8 mouse cellular contexts compared by ENCODE assay signal in genomic region chr17:24551050-24551444, GRCm38 (mm10). TPM values are rescaled to one million over a fixed set of nuclear protein-coding genes. Genes with fewer than 3 reads are reported as not detected.
DNase-seq lines count a peak whose midpoint lies in the region; ATAC-seq and TF ChIP-seq lines count a peak whose summit lies in the region.

No protein-coding gene starts in this region.

- TF ChIP-seq POLR2A in liver, adult 2 months (IDR thresholded peaks at IDR 0.05; ENCODE audit: extremely low read depth, insufficient read depth, low read length) = no peak
- TF ChIP-seq POLR2A in myocyte (IDR thresholded peaks at IDR 0.05; ENCODE audit: insufficient read length, low read depth) = no peak

- WGBS in liver, adult 2 months = 72% methylated on average over 3 of the region's 3 CpGs
- 47% methylated on average over 3 of the region's 3 CpGs for WGBS in embryonic facial prominence, embryonic 15.5 days
- 56% methylated on average over 3 of the region's 3 CpGs for WGBS in intestine, embryonic 14.5 days

- peak overlapping the region; percentile 66 for H3K4me2 ChIP-seq in embryonic facial prominence, embryonic 15.5 days (replicated peaks)
- H3K4me2 ChIP-seq in intestine, embryonic 14.5 days (ENCODE audit: low read length) = peak overlapping the region; percentile 79
- H3K4me2 ChIP-seq in myocyte (ENCODE audit: low read depth) = peak overlapping the region; percentile 91

- H3K4me1 ChIP-seq in liver, adult 2 months (ENCODE audit: control insufficient read depth, insufficient read depth, low read length) = peaks cover 8% of the 10 kb centered on the region
- H3K4me1 ChIP-seq in embryonic facial prominence, embryonic 15.5 days = peaks cover 31% of the 10 kb centered on the region
- H3K4me1 ChIP-seq in intestine, embryonic 14.5 days (replicated peaks; ENCODE audit: control insufficient read depth, insufficient read depth, low read length) = peaks cover 27% of the 10 kb centered on the region; the same call in 1 of the 2 replicates

- H3K36me3 ChIP-seq in liver, adult 2 months (ENCODE audit: control insufficient read depth, insufficient read depth, low read length) = no peaks in the 10 kb centered on the region
- H3K36me3 ChIP-seq in embryonic facial prominence, embryonic 15.5 days = no peaks in the 10 kb centered on the region
- 0 out of 2 replicates have a peak, but pooled peaks cover 5% of the 10 kb centered on the region for H3K36me3 ChIP-seq in intestine, embryonic 14.5 days (ENCODE audit: control insufficient read depth, insufficient read depth, low read length)
- no peaks in the 10 kb centered on the region for H3K36me3 ChIP-seq in myocyte (ENCODE audit: control insufficient read depth, insufficient read depth)

- DNase-seq in liver, adult 2 months (ENCODE audit: extremely low read depth, low read depth, low spot score) = no peak
- DNase-seq in liver = no peak
- DNase-seq in intestine, embryonic 14.5 days (ENCODE audit: low spot score) = no peak
- DNase-seq in adrenal gland, adult 8-10 months = no peak
- no peak for DNase-seq in adipocyte (ENCODE audit: low spot score)
- no peak for DNase-seq in thymus, adult 18-20 months

- no peaks in the 10 kb centered on the region for H3K9me3 ChIP-seq in embryonic facial prominence, embryonic 15.5 days (replicated peaks)
- no peaks in the 10 kb centered on the region for H3K9me3 ChIP-seq in intestine, embryonic 14.5 days (ENCODE audit: control insufficient read depth, low read length)

- H3K27me3 ChIP-seq in liver, adult 2 months (ENCODE audit: control insufficient read depth, insufficient read depth, low read length) = no peaks in the 10 kb centered on the region
- H3K27me3 ChIP-seq in embryonic facial prominence, embryonic 15.5 days = no peaks in the 10 kb centered on the region; the same call in 1 of the 2 replicates
- no peaks in the 10 kb centered on the region for H3K27me3 ChIP-seq in intestine, embryonic 14.5 days (replicated peaks; ENCODE audit: control insufficient read depth, insufficient read depth, low read length)
- H3K27me3 ChIP-seq in myocyte (ENCODE audit: control insufficient read depth, insufficient read depth, insufficient read length) = no peaks in the 10 kb centered on the region

- H3K9ac ChIP-seq in liver, adult 2 months (ENCODE audit: low read depth, low read length) = peak overlapping the region; percentile 94
- peak overlapping the region; percentile 90 for H3K9ac ChIP-seq in embryonic facial prominence, embryonic 15.5 days
- peak overlapping the region; percentile 89 for H3K9ac ChIP-seq in intestine, embryonic 14.5 days (ENCODE audit: low read length)

- no peak overlapping the region for H3K27ac ChIP-seq in liver, adult 2 months (replicated peaks; ENCODE audit: insufficient read depth, low read depth, low read length)
- peak overlapping the region; percentile 92; the same call in 1 of the 2 replicates for H3K27ac ChIP-seq in embryonic facial prominence, embryonic 15.5 days (replicated peaks)
- peak overlapping the region; percentile 96; the same call in 1 of the 2 replicates for H3K27ac ChIP-seq in intestine, embryonic 14.5 days (ENCODE audit: low read depth)

- no peak overlapping the region for H3K4me3 ChIP-seq in liver, adult 2 months (ENCODE audit: insufficient read depth, low read depth, low read length)
- peak overlapping the region; percentile 74 for H3K4me3 ChIP-seq in embryonic facial prominence, embryonic 15.5 days (replicated peaks)
- H3K4me3 ChIP-seq in intestine, embryonic 14.5 days (ENCODE audit: low read depth, low read length) = peak overlapping the region; percentile 82
- peak overlapping the region; percentile 42 for H3K4me3 ChIP-seq in myocyte

- peak overlapping the region; percentile 76 for H3ac ChIP-seq in myocyte (ENCODE audit: control insufficient read depth, insufficient read length)

- ATAC-seq in embryonic facial prominence, embryonic 15.5 days (ENCODE audit: insufficient number of reproducible peaks, low FRiP score, low TSS enrichment, low read depth) = no peak
- no peak for ATAC-seq in intestine, embryonic 14.5 days (replicated peaks; ENCODE audit: low FRiP score, low TSS enrichment, low read depth)

- peaks cover 32% of the 10 kb centered on the region for H3K79me2 ChIP-seq in liver, adult 2 months (ENCODE audit: control insufficient read depth, insufficient read depth, low read length)
- peaks cover 56% of the 10 kb centered on the region for H3K79me2 ChIP-seq in myocyte (ENCODE audit: control insufficient read depth, insufficient read depth)

- TF ChIP-seq CTCF in liver, adult 2 months (IDR thresholded peaks at IDR 0.05; ENCODE audit: low read depth, low read length) = no peak

TF ChIP-seq in myocyte, 11 proteins besides CTCF, POLR2A, EP300 and RAD21:
- TF ChIP-seq CEBPB (IDR thresholded peaks at IDR 0.05; ENCODE audit: insufficient read depth, poor library complexity, severe bottlenecking) (no peak), TCF3 (IDR thresholded peaks at IDR 0.05; ENCODE audit: insufficient read length, low read depth) (no peak), REST (IDR thresholded peaks at IDR 0.05; ENCODE audit: insufficient read depth, insufficient read length) (no peak), SRF (IDR thresholded peaks at IDR 0.05; ENCODE audit: control insufficient read depth, insufficient read length, low read depth) (no peak), USF1 (IDR thresholded peaks at IDR 0.05; ENCODE audit: low read depth) (no peak), MYOD1 (IDR thresholded peaks at IDR 0.05; ENCODE audit: control insufficient read depth in 1 of 3, insufficient read length in 2 of 3, low read depth in 2 of 3) (no peak), POLR2AphosphoS2 (IDR thresholded peaks at IDR 0.05; ENCODE audit: insufficient read length, low read depth) (no peak), E2F4 (IDR thresholded peaks at IDR 0.05; ENCODE audit: insufficient read depth) (no peak), TCF12 (IDR thresholded peaks at IDR 0.05; ENCODE audit: insufficient read depth, poor library complexity, severe bottlenecking) (no peak)

RNA-seq across cellular contexts. Expression of gene Pkd1, which starts 1.4 kb away (rescaled TPM):
- 9.9 and 11.4 TPM in 2 replicates for total RNA-seq in liver, adult 2 months (2014; rRNA removed)
- 14.7 and 17.4 TPM in 2 replicates for polyA plus RNA-seq in liver, adult 2 months (2012; rRNA removed)
- polyA plus RNA-seq in embryonic facial prominence, embryonic 15.5 days (2015; fragmentation: Nextera tagmentation; extraction: Ambion mirVana) = 32.6 and 36.7 TPM in 2 replicates
- 26.8 and 28.4 TPM in 2 replicates for polyA plus RNA-seq in intestine, embryonic 14.5 days (2014; fragmentation: Nextera tagmentation; extraction: Ambion mirVana)
- 47.2 TPM for polyA plus RNA-seq in myocyte (2012; fragmentation: generic; extraction: Trizol)
- total RNA-seq in adrenal gland, adult 8-10 months (2022) = 10 to 100 TPM; 58.5 to 88.8 (median 71.0) TPM

RNA-seq across cellular contexts. Expression of gene Rab26, which starts 17.0 kb away (rescaled TPM):
- 0.13 and 0.37 TPM in 2 replicates for total RNA-seq in liver, adult 2 months (2014; rRNA removed)
- polyA plus RNA-seq in liver, adult 2 months (2012; rRNA removed) = 0.15 and 0.40 TPM in 2 replicates
- 3.7 and 4.3 TPM in 2 replicates for polyA plus RNA-seq in embryonic facial prominence, embryonic 15.5 days (2015; fragmentation: Nextera tagmentation; extraction: Ambion mirVana)
- 2.6 and 5.7 TPM in 2 replicates for polyA plus RNA-seq in intestine, embryonic 14.5 days (2014; fragmentation: Nextera tagmentation; extraction: Ambion mirVana)
- polyA plus RNA-seq in myocyte (2012; fragmentation: generic; extraction: Trizol) = 0.35 TPM
- 1 to 10 TPM in 3 of 4 experiments, under 1 TPM in 1; 0.81 to 3.5 (median 2.4) TPM for total RNA-seq in adrenal gland, adult 8-10 months (2022)

RNA-seq across cellular contexts. Expression of gene Traf7, which starts 23.3 kb away (rescaled TPM):
- total RNA-seq in liver, adult 2 months (2014; rRNA removed) = 13.4 and 14.4 TPM in 2 replicates
- polyA plus RNA-seq in liver, adult 2 months (2012; rRNA removed) = 25.3 and 47.5 TPM in 2 replicates
- 92.8 and 95.7 TPM in 2 replicates for polyA plus RNA-seq in embryonic facial prominence, embryonic 15.5 days (2015; fragmentation: Nextera tagmentation; extraction: Ambion mirVana)
- 97.3 and 104 TPM in 2 replicates for polyA plus RNA-seq in intestine, embryonic 14.5 days (2014; fragmentation: Nextera tagmentation; extraction: Ambion mirVana)
- polyA plus RNA-seq in myocyte (2012; fragmentation: generic; extraction: Trizol) = 112 TPM
- 100 to 1,000 TPM in 3 of 4 experiments, 10 to 100 TPM in 1; 92.1 to 189 (median 132) TPM for total RNA-seq in adrenal gland, adult 8-10 months (2022)
